Mouse (Mus musculus) myocyte (in vitro differentiated cells): Measurements from ENCODE around the gene Mrpl33. TPM values are rescaled to one million over a fixed set of nuclear protein-coding genes. Genes with fewer than 3 reads are reported as not detected.

ENCODE experiments used
- H3K27me3 ChIP-seq: one replicate; pipeline ENCODE4 v1.6.1; 2011; ENCODE audit not compliant: control insufficient read depth, insufficient read depth, insufficient read length
- H3K36me3 ChIP-seq: one replicate; pipeline ENCODE4 v1.6.1; 2011; ENCODE audit not compliant: control insufficient read depth, insufficient read depth
- H3K4me2 ChIP-seq: one replicate; pipeline ENCODE4 v1.6.1; 2011; ENCODE audit warnings: low read depth, control low read depth
- H3K4me3 ChIP-seq: one replicate; pipeline ENCODE4 v1.5.1; 2011; ENCODE audit warnings: mild to moderate bottlenecking, control low read depth, moderate library complexity
- H3K79me2 ChIP-seq: one replicate; pipeline ENCODE4 v1.6.1; 2011; ENCODE audit not compliant: control insufficient read depth, insufficient read depth
- H3ac ChIP-seq: one replicate; pipeline ENCODE4 v1.6.1; 2011; ENCODE audit not compliant: control insufficient read depth, insufficient read length
- CEBPB ChIP-seq: IDR thresholded peaks from 2 replicates; pipeline ENCODE4 v1.6.1; 2011; ENCODE audit warnings: mild to moderate bottlenecking, moderate library complexity; ENCODE audit not compliant: poor library complexity, insufficient read depth, severe bottlenecking
- E2F4 ChIP-seq: IDR thresholded peaks from one replicate; pipeline ENCODE4 v1.6.1; 2011; ENCODE audit warnings: mild to moderate bottlenecking, control low read depth, moderate library complexity; ENCODE audit not compliant: insufficient read depth
- MAX ChIP-seq: IDR thresholded peaks from one replicate; pipeline ENCODE4 v1.6.1; 2011; ENCODE audit warnings: low read depth, mild to moderate bottlenecking, control low read depth
- MYOD1 ChIP-seq, 3 experiments: IDR thresholded peaks; one replicate each; pipeline ENCODE4 v1.6.1; 2011; ENCODE audit warnings: control low read depth in 2 of 3, low read depth in 2 of 3, mild to moderate bottlenecking in 2 of 3, moderate library complexity in 1 of 3; ENCODE audit not compliant: insufficient read length in 2 of 3, control insufficient read depth in 1 of 3
- MYOG ChIP-seq, 3 experiments: IDR thresholded peaks; one replicate each; pipeline ENCODE4 v1.6.1; 2011; ENCODE audit warnings: control low read depth in 2 of 3, low read depth in 2 of 3, mild to moderate bottlenecking in 2 of 3; ENCODE audit not compliant: insufficient read length in 2 of 3, control insufficient read depth in 1 of 3, insufficient read depth in 1 of 3
- POLR2A ChIP-seq: IDR thresholded peaks from one replicate; pipeline ENCODE4 v1.6.1; 2011; ENCODE audit warnings: low read depth, mild to moderate bottlenecking, control low read depth, moderate library complexity; ENCODE audit not compliant: insufficient read length
- POLR2AphosphoS2 ChIP-seq: IDR thresholded peaks from one replicate; pipeline ENCODE4 v1.6.1; 2011; ENCODE audit warnings: low read depth, control low read depth; ENCODE audit not compliant: insufficient read length
- REST ChIP-seq: IDR thresholded peaks from one replicate; pipeline ENCODE4 v1.6.1; 2011; ENCODE audit warnings: mild to moderate bottlenecking, control low read depth, moderate library complexity; ENCODE audit not compliant: insufficient read depth, insufficient read length
- SRF ChIP-seq: IDR thresholded peaks from one replicate; pipeline ENCODE4 v1.6.1; 2011; ENCODE audit warnings: low read depth; ENCODE audit not compliant: control insufficient read depth, insufficient read length
- TCF12 ChIP-seq: IDR thresholded peaks from one replicate; pipeline ENCODE4 v1.6.1; 2011; ENCODE audit warnings: mild to moderate bottlenecking, control low read depth; ENCODE audit not compliant: poor library complexity, insufficient read depth, severe bottlenecking
- TCF3 ChIP-seq: IDR thresholded peaks from one replicate; pipeline ENCODE4 v1.6.1; 2011; ENCODE audit warnings: low read depth, control low read depth; ENCODE audit not compliant: insufficient read length
- USF1 ChIP-seq: IDR thresholded peaks from one replicate; pipeline ENCODE4 v1.6.1; 2011; ENCODE audit warnings: low read depth, mild to moderate bottlenecking, control low read depth, moderate library complexity
- polyA plus RNA-seq: library from polyadenylated mRNA; unstranded; fragments of >200 nt; fragmentation: generic; extraction: Trizol; gene quantifications from one replicate; pipeline ENCODE4 v1.2.1, GENCODE M21; 2012; ENCODE audit warnings: missing spikeins

Gene Mrpl33
- polyA plus RNA-seq, 1 experiment = 241 TPM

DNA sequence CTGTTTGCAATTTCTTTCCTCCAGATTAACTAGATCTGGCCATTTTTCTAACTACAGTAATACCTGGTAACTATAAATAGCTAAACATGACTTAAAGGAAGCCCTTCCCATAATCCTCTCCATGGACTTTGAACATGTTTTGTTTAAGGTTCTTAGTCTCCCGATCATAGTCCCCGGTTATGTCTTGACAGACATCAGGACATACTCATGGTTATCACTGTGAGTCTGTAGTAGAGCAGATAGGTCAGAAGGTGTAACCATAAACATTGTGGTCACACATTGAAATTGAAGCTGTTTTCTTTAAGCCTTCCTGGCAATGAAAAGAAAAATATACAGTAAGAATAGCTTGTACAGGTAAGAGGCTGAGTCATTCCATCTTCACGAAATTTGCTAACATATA is 23.0 kb upstream of the Mrpl33 start:
- Histone ChIP-seq H3K4me2 (no peak overlapping the region), H3K36me3 (no peaks in the 10 kb centered on the region), H3K27me3 (no peaks in the 10 kb centered on the region), H3K79me2 (no peaks in the 10 kb centered on the region), H3K4me3 (no peak overlapping the region), H3ac (no peak overlapping the region)
- TF ChIP-seq CEBPB (no peak), E2F4 (no peak), MYOG (IDR thresholded peaks at IDR 0.05; ENCODE audit: control insufficient read depth in 1 of 3, insufficient read depth in 1 of 3, insufficient read length in 2 of 3, low read depth in 2 of 3) (no peak), SRF (no peak), MYOD1 (IDR thresholded peaks at IDR 0.05; ENCODE audit: control insufficient read depth in 1 of 3, insufficient read length in 2 of 3, low read depth in 2 of 3) (no peak), TCF3 (no peak), POLR2A (no peak), REST (no peak), MAX (no peak), USF1 (no peak)

DNA sequence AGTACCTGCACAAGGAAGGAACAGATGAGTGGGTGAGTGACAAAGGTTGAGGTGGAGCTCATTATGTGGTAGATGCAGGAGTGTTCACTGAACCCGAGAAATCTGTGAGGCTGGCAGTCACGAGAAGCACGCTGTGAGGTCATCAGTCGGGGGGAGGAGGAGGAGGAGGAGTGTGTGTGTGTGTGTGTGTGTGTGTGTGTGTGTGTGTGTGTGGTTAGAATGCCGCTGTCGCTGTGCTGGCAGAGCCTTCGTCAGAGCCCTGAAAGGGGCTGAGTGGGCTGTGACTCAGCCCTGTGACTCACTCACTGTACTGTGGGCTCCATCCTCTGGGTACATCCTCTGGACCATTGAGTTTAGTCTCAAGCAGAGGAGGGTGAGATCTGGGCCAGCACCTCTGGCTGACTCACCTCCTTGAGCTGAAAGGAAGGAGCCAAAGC is 20.2 kb upstream of the Mrpl33 start:
- H3ac ChIP-seq = no peak overlapping the region
- no peaks in the 10 kb centered on the region for H3K79me2 ChIP-seq
- no peaks in the 10 kb centered on the region for H3K36me3 ChIP-seq
- peak overlapping the region; percentile 86 for H3K4me2 ChIP-seq
- TF ChIP-seq E2F4 (no peak), CEBPB (0 out of 2 replicates have a peak, but pooled peaks have one; percentile 17), MYOD1 (IDR thresholded peaks at IDR 0.05; ENCODE audit: control insufficient read depth in 1 of 3, insufficient read length in 2 of 3, low read depth in 2 of 3) (peak in 1 of 3 experiments; percentile 70), MAX (peak; percentile 21), POLR2AphosphoS2 (peak; percentile 39), REST (no peak), USF1 (peak; percentile 36), TCF3 (no peak), POLR2A (peak; percentile 26), MYOG (IDR thresholded peaks at IDR 0.05; ENCODE audit: control insufficient read depth in 1 of 3, insufficient read depth in 1 of 3, insufficient read length in 2 of 3, low read depth in 2 of 3) (peak in 1 of 3 experiments; percentile 55)
- no peaks in the 10 kb centered on the region for H3K27me3 ChIP-seq
- H3K4me3 ChIP-seq = no peak overlapping the region

DNA sequence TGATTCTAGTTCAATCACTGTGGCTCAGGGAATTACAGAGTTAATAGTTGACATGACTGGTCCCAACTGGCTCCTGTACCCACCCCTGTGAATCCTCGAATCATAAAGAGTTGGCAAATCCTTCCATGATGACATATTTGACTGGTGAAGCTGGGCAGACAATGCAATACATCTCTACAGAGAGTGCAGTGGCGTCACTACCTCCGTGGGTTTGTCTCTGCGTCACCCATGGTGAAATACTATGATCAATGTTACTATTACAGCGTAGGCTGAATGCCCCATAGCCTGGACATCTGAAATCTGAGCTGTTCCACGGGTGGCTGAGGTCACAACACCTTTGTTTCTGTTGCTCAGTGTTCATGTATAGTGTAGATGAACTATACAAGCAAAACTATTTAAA is 15.5 kb upstream of the Mrpl33 start:
- Histone ChIP-seq H3K4me2 (no peak overlapping the region), H3K79me2 (no peaks in the 10 kb centered on the region), H3K27me3 (no peaks in the 10 kb centered on the region), H3K36me3 (no peaks in the 10 kb centered on the region), H3K4me3 (no peak overlapping the region), H3ac (no peak overlapping the region)
- TF ChIP-seq E2F4 = no peak
- no peak for TF ChIP-seq MAX
- TF ChIP-seq SRF = no peak
- TF ChIP-seq USF1 = no peak
- TF ChIP-seq MYOG (IDR thresholded peaks at IDR 0.05; ENCODE audit: control insufficient read depth in 1 of 3, insufficient read depth in 1 of 3, insufficient read length in 2 of 3, low read depth in 2 of 3) = no peak
- TF ChIP-seq TCF12 = no peak
- no peak for TF ChIP-seq REST
- no peak for TF ChIP-seq POLR2A
- no peak for TF ChIP-seq TCF3
- no peak for TF ChIP-seq MYOD1 (IDR thresholded peaks at IDR 0.05; ENCODE audit: control insufficient read depth in 1 of 3, insufficient read length in 2 of 3, low read depth in 2 of 3)

DNA sequence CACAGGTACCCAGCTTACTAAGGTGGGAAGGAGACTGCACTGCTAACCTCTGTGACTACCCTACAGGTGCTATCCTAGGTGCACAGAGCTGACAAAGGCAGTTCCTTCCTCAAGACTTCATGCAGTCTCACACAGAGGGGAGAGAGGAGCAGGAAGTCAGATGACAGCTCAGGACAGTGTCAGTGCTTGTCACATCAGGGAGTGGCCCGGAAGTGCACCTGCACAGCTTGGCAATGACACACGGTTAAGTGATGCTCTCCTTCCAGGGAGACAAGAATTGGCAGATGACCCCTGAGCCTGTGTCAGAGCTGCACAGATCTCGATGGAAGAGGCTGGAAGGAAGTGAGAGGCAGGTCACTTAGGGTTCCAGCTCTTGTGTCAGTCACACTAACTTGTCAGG is 14.8 kb upstream of the Mrpl33 start:
- H3K4me2 ChIP-seq = no peak overlapping the region
- H3ac ChIP-seq = no peak overlapping the region
- no peaks in the 10 kb centered on the region for H3K27me3 ChIP-seq
- H3K36me3 ChIP-seq = no peaks in the 10 kb centered on the region
- no peak overlapping the region for H3K4me3 ChIP-seq
- H3K79me2 ChIP-seq = no peaks in the 10 kb centered on the region
- no peak for TF ChIP-seq TCF3
- TF ChIP-seq USF1 = no peak
- no peak for TF ChIP-seq MYOD1 (IDR thresholded peaks at IDR 0.05; ENCODE audit: control insufficient read depth in 1 of 3, insufficient read length in 2 of 3, low read depth in 2 of 3)
- no peak for TF ChIP-seq POLR2AphosphoS2
- TF ChIP-seq E2F4 = no peak
- TF ChIP-seq MYOG (IDR thresholded peaks at IDR 0.05; ENCODE audit: control insufficient read depth in 1 of 3, insufficient read depth in 1 of 3, insufficient read length in 2 of 3, low read depth in 2 of 3) = no peak
- no peak for TF ChIP-seq SRF
- TF ChIP-seq POLR2A = no peak
- no peak for TF ChIP-seq REST
- no peak for TF ChIP-seq TCF12
- no peak for TF ChIP-seq CEBPB
- no peak for TF ChIP-seq MAX

- Histone ChIP-seq H3K4me3 (no peak overlapping the region), H3K36me3 (no peaks in the 10 kb centered on the region), H3K4me2 (no peak overlapping the region), H3ac (no peak overlapping the region), H3K79me2 (no peaks in the 10 kb centered on the region), H3K27me3 (no peaks in the 10 kb centered on the region)
- TF ChIP-seq MAX = no peak
- TF ChIP-seq MYOD1 (IDR thresholded peaks at IDR 0.05; ENCODE audit: control insufficient read depth in 1 of 3, insufficient read length in 2 of 3, low read depth in 2 of 3) = no peak
- no peak for TF ChIP-seq CEBPB
- TF ChIP-seq TCF12 = no peak
- TF ChIP-seq POLR2A = no peak
- no peak for TF ChIP-seq SRF
- TF ChIP-seq E2F4 = no peak
- no peak for TF ChIP-seq POLR2AphosphoS2
- no peak for TF ChIP-seq USF1
- no peak for TF ChIP-seq REST
- no peak for TF ChIP-seq TCF3
- no peak for TF ChIP-seq MYOG (IDR thresholded peaks at IDR 0.05; ENCODE audit: control insufficient read depth in 1 of 3, insufficient read depth in 1 of 3, insufficient read length in 2 of 3, low read depth in 2 of 3)
Observed at GRCm38 (mm10) chr5:31583261-31583660, 13.5 kb upstream of the Mrpl33 start.
